Mouse (Mus musculus): ENCODE measurements at regions not wholly inside any gene's neighbourhood (a gene's known extent, or its start where the extent isn't known, plus 50 kb on each side); places are given as distances from the start of the nearest gene placed in this dataset.
"Not testable (repeated sequence)": the region's sequence is repeated elsewhere in the genome, so short reads cannot be mapped to it uniquely, and the experiment has no call there.

- in situ Hi-C loops (cut with MboI; ENCODE audit: unreplicated experiment in 2 of 2) = no loop called here
These were observed 52.4 kb downstream of the Gm13691 start for GRCm38 (mm10) chr2:84042793-84043192.

GRCm38 (mm10) chr2:84048398-84049140 lies 58.2 kb downstream of the Gm13691 start:
- in situ Hi-C loops (cut with MboI; ENCODE audit: unreplicated experiment in 2 of 2) = no loop called here

- in situ Hi-C loops (cut with MboI; ENCODE audit: unreplicated experiment in 2 of 2) = no loop called here
These were observed 61.6 kb downstream of the Gm13691 start for GRCm38 (mm10) chr2:84051883-84052331.

GRCm38 (mm10) chr2:84059246-84059645 lies 68.9 kb downstream of the Gm13691 start:
- in situ Hi-C loops (cut with MboI; ENCODE audit: unreplicated experiment in 2 of 2) = no loop called here

- in situ Hi-C loops (cut with MboI; ENCODE audit: unreplicated experiment in 2 of 2) = no loop called here
These were observed 70.9 kb downstream of the Gm13691 start for GRCm38 (mm10) chr2:84061221-84061620.

- in situ Hi-C loops (cut with MboI; ENCODE audit: unreplicated experiment in 2 of 2) = no loop called here
These were observed 74.0 kb downstream of the Gm13691 start for GRCm38 (mm10) chr2:84064371-84064770.

- in situ Hi-C loops (cut with MboI; ENCODE audit: unreplicated experiment in 2 of 2) = no loop called here
These were observed 74.7 kb downstream of the Gm13691 start for GRCm38 (mm10) chr2:84065061-84065460.

- in situ Hi-C loops (cut with MboI; ENCODE audit: unreplicated experiment in 2 of 2) = no loop called here
These were observed 75.4 kb downstream of the Gm13691 start for GRCm38 (mm10) chr2:84065749-84066148.

- in situ Hi-C loops (cut with MboI; ENCODE audit: unreplicated experiment in 2 of 2) = no loop called here
These were observed 75.9 kb downstream of the Gm13691 start for GRCm38 (mm10) chr2:84066151-84066693.

GRCm38 (mm10) chr2:84066785-84067526 lies 76.6 kb downstream of the Gm13691 start:
- in situ Hi-C loops (cut with MboI; ENCODE audit: unreplicated experiment in 2 of 2) = no loop called here

- in situ Hi-C loops (cut with MboI; ENCODE audit: unreplicated experiment in 2 of 2) = no loop called here
These were observed 78.3 kb downstream of the Gm13691 start for GRCm38 (mm10) chr2:84068617-84069016.

GRCm38 (mm10) chr2:84069411-84069810 lies 79.1 kb downstream of the Gm13691 start:
- in situ Hi-C loops (cut with MboI; ENCODE audit: unreplicated experiment in 2 of 2) = not testable (repeated sequence)

GRCm38 (mm10) chr2:84072881-84073583 lies 82.7 kb downstream of the Gm13691 start:
- in situ Hi-C loops (cut with MboI; ENCODE audit: unreplicated experiment in 2 of 2) = no loop called here

- in situ Hi-C loops (cut with MboI; ENCODE audit: unreplicated experiment in 2 of 2) = no loop called here
These were observed 85.6 kb downstream of the Gm13691 start for GRCm38 (mm10) chr2:84075944-84076343.

GRCm38 (mm10) chr2:84079284-84079683 lies 88.9 kb downstream of the Gm13691 start:
- in situ Hi-C loops (cut with MboI; ENCODE audit: unreplicated experiment in 2 of 2) = no loop called here

GRCm38 (mm10) chr2:84080228-84080627 lies 89.9 kb downstream of the Gm13691 start:
- in situ Hi-C loops (cut with MboI; ENCODE audit: unreplicated experiment in 2 of 2) = no loop called here

- in situ Hi-C loops (cut with MboI; ENCODE audit: unreplicated experiment in 2 of 2) = no loop called here
These were observed 104.4 kb downstream of the Gm13691 start for GRCm38 (mm10) chr2:84094751-84095150.

GRCm38 (mm10) chr2:84098746-84099145 lies 108.4 kb downstream of the Gm13691 start:
- in situ Hi-C loops (cut with MboI; ENCODE audit: unreplicated experiment in 2 of 2) = no loop called here

GRCm38 (mm10) chr2:84113562-84113961 lies 123.2 kb downstream of the Gm13691 start:
- in situ Hi-C loops (cut with MboI; ENCODE audit: unreplicated experiment in 2 of 2) = no loop called here

- in situ Hi-C loops (cut with MboI; ENCODE audit: unreplicated experiment in 2 of 2) = no loop called here
These were observed 129.5 kb downstream of the Gm13691 start for GRCm38 (mm10) chr2:84119839-84120238.

- in situ Hi-C loops (cut with MboI; ENCODE audit: unreplicated experiment in 2 of 2) = no loop called here
These were observed 137.2 kb downstream of the Gm13691 start for GRCm38 (mm10) chr2:84127586-84127985.

Measured in v-Abl transformed pro-B cells (cell line).